Mouse (Mus musculus): Measurements from ENCODE around the gene Glrx5.

- TF ChIP-seq GATA1 (IDR thresholded peaks at IDR 0.05; ENCODE audit: borderline replicate concordance, low read length) (peak; percentile 82; the same call in 2 of the 3 replicates), FLI1 (IDR thresholded peaks at IDR 0.05; ENCODE audit: low read length) (peak; percentile 95)
These were observed at the start of gene Glrx5 for GRCm38 (mm10) chr12:105032147-105032831.
